Mouse (Mus musculus) adrenal gland, adult 10 weeks (tissue): ENCODE measurements around the gene Sipa1l3. TPM values are rescaled to one million over a fixed set of nuclear protein-coding genes. Genes with fewer than 3 reads are reported as not detected.

Source experiments
- polyA plus RNA-seq: library from polyadenylated mRNA; stranded (reverse); fragments of 350-450 nt; fragmentation: Illumina TruSeq; extraction: RNeasy Lipid Tissue Mini Kit (QIAGEN cat#74804); gene quantifications from one replicate; pipeline ENCODE4 v1.2.3, GENCODE M21; 2014; ENCODE audit warnings: low read depth, low replicate concordance

The Sipa1l3 gene
- 5.3 TPM for polyA plus RNA-seq

DNA sequence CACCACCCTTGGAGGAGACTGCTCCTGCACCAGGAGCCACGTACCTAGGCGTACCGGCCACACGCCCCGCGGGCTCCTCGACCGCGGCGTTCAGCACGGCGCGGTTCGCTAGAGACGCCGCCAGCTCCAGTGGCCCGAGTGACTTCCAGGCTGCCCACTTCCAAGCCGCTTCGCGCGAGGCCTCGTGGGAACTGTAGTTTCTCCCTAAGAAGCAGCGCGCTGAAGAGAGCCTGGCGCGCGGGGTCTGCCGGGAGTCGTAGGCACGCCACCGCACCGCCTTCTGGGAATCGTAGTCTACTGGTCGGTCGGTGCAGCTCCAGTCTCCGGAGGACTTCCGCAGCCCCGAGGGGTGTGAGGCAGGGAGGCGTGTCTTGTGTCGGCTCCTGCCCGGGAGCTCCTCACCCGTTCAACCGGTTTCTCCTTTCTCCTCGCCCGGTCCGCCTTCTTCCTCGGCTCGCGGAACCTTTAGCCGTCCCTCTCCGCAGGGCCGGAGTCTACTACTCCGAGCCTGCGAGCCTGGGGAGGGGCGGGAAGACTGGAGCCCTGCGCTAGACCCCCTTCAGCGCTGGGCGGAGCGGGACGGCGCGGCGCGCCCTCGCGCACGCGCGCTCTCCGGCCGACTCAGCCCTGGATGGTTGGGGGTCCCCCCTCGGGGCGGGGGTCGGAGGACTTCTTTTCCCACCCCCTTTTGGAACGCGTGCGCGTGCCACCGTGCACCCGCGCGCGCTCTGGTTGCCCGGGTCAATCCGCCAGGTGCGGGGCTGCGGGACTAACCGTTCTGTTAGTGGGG is at the start of gene Sipa1l3:
TSS of gene Sipa1l3 (minus strand) at position 221 of the 790 bp plus-strand sequence.

DNA sequence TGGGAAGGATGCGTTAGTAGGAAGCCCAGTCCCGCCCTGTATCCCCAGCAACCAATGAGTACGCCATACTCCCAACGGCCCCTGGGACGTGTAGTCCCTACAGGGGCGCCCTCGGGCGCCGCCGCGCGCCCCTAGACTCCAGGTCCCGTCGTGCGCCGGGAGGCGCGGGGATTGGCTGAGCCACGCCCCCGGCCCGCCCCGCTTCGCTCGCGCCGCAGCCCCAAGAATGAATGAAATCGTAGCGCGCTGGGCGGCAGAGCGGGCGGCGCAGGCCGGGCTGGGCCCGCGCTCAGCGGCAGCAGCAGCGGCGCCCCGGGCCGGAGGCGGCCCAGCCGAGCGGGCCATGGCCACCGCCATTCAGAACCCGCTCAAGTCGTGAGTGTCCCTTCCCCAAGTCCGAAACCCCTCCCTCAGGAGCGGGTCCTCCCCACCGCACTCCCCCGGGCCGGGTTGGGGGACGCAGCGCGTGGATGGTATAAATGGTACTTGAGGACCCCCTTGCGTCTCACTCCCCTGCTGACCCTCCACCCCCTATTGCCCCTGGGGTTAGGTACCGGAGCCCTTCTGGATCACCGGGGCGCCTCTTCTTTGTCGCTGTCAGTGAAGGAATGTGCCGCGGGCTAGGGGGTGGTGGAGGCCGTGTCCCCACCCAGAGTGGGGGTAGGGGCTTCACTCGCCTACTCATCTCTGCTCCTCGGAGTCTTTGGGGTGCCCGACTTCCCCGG is 214.5 kb downstream of the Sipa1l3 start, which contains the start of gene Dpf1:
TSS of gene Dpf1 (plus strand) at position 214 of the 725 bp plus-strand sequence.

GRCm38 (mm10) chr7:29288942-29289638 is 229.4 kb downstream of the Sipa1l3 start, which contains the start of gene Ppp1r14a:
Gene Ppp1r14a (plus strand): TSS chr7:29289308.

GRCm38 (mm10) chr7:29281201-29282073 is 237.0 kb downstream of the Sipa1l3 start, which contains the start of gene Spint2:
Gene Spint2 (minus strand): TSS chr7:29281912.

Other genes with a start within 250 kb of the Sipa1l3 start
- gene Spint2, start 236.7 kb downstream of the Sipa1l3 start, polyA plus RNA-seq = 7.2 TPM
- gene Ppp1r14a, start 229.3 kb downstream of the Sipa1l3 start, polyA plus RNA-seq = not detected
- not detected for gene Dpf1, start 214.7 kb downstream of the Sipa1l3 start, polyA plus RNA-seq
- not detected for gene Catsperg2, start 208.4 kb upstream of the Sipa1l3 start, polyA plus RNA-seq
- gene Zfp84, start 249.9 kb upstream of the Sipa1l3 start, polyA plus RNA-seq = 14.3 TPM